Mouse (Mus musculus) thymus, postnatal 36 days (tissue): ENCODE results near the gene Ufc1.
"Not testable (repeated sequence)": the region's sequence is repeated elsewhere in the genome, so short reads cannot be mapped to it uniquely, and the experiment has no call there.

ENCODE experiments used
- DNase-seq, 2 experiments: peaks; one replicate each; pipeline ENCODE4 v3.0.0; 2022; ENCODE audit warnings: mixed read lengths in 2 of 2

Gene Ufc1

DNA sequence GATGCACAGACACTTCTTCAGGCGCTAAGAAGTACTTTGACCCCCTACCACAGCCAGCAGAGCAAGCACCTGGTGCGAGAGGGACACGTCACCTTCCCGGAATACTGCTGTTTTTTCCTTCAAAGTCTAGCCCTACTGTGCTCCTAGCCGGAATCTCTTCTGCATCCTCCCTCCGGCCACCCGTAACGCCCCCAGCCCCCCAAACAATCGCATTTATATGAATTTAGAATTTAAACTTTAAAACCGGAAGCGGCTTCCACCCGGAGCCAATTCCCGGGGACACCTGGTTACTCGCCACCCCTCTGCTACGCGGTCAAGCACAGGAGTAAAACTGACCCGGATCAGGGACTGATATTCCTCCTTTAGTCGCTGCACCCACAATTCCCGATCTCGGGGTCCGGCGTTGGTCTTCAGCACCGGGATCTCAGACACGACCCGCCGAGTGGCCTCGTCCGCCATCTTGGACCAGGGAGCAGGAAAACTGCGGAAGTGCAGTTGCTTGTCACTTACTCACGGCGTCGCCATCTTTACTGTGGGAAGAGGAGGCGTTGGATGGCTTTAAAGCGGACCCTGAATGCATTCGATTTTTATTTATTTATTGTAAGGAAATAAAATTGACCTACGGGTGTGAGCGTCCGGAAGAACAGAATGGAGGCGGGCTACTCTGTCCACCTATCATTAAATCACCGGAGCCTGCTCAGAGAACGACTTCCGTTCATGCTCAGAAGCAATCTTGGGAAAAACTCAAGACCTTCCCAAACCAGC is at the start of gene Ufc1:
Gene Ufc1, minus strand, starts transcription at position 727 of the 765 bp plus-strand sequence.
- peak; percentile 80 for DNase-seq

DNA sequence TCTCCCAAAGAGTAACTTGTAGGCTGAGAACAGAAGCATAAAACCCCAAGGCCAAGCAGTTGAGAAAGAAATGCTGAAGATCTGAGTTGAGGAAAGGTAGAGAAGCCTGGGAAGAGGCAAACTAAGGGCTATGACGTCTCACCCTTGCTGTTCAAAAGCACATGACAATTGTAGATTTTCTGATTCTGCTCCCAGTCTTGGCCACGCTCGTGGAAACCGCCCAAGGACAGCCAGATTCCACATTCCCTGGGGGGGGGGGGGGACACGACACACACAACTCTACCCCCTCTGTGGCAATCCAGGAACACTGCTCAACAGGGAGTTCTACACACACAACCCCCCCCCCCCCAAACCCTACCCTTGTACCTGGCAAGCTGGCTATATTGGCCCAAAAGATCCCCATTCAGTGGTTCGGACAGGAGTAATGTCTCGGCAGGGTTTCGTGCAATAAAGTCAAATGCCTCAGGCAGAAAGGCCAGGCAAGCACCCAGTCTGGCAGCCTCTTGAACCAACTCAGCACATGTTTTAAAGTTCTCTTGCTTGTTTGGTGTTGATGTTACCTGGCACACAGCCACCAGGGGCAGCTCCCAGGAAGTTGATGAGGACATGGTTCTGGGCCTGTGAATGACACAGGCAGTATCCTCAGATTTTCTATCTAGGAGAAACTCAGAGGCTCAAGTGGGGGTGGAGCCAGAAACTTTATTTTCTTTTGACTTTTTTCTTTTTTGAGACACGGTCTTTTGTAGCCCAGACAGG is 49.3 kb upstream of the Ufc1 start:
- peak in 1 of 2 experiments; percentile 8 for DNase-seq

DNA sequence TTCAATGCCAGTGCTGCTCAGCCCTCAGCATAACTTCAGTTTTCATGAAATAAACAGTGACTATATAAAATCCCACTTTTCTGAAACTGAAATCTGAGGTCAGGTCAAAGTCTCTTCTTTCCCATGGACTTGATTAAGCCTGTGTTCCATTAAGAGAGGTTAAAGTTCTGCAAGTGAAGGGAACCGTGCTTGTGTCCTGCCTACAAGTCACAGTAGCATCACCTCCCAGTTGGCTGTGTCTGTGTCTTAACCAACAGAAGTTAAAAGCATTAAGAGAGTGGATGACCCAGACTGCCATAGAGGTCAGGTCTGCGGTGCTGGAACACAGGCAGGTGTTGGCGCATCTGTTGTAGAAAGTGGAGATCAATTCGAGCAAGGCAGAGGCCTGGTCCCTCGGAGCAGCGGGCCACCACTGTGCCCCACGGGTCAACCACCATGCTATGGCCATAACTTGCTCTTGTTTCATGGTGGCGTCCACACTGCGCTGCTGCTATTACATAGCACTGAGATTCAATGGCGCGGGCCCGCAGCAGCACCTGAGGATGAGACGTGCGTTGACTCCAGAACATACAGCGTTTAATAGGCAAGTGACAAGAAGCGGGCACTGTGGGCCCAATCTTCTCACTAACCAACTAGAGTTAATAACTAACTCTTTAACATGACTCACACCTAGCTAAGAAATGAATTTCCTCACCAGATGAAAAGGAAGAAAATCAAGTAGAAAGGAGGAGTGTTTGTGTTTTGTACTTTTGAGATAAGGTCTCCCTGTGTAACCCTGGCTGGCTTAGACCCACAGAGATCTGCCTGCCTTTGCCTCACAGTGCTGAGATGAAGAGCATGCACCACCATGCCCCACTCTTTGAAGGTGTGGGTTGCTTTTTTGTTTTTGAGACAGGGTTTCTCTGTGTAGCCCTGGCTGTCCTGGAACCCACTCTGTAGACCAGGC is 47.7 kb upstream of the Ufc1 start:
- no peak for DNase-seq

DNA sequence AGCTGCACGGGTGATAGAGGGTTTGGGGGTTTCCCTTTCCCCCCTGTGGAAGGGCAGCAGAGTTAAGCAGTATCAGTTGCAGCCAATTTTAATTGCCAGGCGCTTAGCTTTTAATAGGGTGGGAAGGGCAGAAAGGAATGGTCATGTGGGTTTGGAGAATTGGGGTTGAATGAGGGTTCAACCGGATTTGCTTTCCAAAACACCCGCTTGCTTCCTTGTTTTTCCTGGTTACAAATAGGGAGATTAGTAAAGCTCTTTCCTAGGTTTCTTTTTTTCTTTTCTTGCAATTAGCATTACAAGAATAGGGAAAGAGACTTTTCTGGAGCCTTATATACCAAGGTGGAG is 35.4 kb upstream of the Ufc1 start:
- no peak for DNase-seq

DNA sequence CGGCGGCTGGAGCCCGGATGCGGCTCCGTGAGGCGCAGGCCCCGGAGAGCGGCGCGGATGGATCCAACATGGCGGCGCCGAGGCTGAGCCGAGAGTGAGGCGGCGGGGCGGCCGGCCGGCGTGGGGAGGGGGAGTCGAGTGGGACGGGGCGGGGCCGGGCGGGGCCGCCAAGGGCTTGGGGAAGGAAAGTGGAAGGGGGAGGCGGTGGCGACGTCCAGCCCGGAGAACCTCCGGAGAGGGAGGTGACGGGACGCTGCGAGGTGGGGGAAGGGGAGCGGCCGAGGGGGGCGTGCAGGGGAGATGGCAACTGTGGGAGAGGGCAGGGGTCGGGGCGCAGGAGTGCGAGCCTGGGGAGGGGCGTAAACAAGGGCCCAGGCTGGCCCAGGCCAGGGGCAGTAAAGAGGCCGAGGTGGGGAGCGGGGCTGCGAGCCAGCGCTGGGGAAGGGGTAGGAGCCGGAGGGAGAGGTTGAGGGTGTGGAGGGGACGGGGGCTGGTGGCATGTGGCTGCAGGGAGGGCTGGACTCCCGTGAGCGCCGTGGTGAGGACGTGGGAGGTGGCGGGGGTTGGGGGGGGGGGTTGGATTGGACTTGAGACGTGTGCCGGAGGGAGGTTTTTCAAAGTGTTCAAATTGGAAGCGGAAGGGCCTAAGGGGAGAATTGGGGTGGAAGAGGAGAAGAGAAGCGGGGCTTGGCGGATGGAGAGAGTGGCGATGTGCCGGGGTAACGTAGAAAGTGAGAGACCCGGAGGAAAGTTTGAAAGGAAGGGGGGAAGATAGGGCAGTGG is 34.8 kb upstream of the Ufc1 start:
- DNase-seq, result no peak

DNA sequence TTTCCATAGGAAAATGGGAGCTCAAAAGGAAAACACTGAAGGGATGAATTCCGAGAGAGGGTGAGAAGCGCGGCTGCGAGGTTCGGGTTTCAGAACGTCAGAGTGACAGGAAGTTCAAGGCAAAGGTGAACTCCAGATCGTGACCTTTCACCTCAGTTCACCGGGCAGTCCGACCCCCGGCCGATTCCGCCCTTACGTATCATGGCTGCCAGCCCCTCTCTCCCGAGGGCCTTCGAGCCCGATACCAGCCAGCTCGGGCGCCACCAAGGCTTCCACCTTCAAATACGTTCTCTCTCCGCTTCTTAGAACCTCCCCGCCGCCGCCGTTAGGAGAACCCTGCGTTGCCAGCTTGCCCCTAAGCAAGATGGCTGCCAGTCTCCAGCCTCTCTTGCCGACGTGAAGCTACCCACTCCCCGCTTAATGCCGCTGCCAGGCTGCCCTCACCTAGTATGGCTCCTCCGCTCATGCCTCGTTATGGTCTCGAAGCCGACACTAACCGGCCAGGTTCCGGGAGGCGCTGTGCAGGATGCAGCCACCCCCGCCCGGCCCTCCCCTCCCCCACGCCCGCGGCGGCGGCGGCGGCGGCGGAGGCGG is 34.1 kb upstream of the Ufc1 start, which contains the start of gene Dedd:
Gene Dedd, plus strand, starts transcription at position 307 of the 594 bp plus-strand sequence.
- DNase-seq, result peak; percentile 89 to 92

DNA sequence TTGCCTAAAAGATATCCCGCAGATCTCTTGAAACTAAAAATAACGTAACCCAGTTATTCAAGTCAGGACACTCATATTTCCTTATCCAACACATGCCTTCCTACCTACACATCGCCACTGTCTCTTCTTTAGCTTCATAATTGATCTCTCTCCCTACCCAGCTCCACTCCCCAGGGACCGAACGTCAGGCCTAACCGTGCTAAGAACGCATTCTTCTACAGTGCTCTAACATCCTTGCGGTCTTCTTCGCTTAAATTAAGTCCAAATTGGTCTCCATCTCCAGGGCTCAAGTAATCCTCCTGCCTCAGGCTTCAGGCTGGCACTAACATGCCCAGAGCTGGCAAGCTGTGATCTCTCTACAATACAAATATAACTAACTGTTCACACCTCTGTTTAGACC is 33.4 kb upstream of the Ufc1 start:
- DNase-seq, result no peak

DNA sequence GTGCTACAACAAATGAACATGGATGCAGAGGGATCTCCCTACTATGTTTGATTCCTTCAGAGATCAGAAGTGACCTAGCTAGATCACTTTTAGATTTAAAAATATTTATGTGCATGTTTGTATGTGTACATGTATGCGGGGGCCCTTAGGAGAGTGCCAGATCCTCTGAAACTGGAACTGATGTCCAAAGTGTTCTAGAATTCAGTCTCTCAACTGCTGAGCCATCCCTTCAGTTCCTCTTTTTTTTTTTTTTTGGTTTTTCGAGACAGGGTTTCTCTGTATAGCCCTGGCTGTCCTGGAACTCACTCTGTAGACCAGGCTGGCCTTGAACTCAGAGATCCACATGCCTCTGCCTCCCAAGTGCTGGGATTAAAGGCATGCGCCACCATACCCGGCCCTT is 31.8 kb upstream of the Ufc1 start:
- DNase-seq, result not testable (repeated sequence)

DNA sequence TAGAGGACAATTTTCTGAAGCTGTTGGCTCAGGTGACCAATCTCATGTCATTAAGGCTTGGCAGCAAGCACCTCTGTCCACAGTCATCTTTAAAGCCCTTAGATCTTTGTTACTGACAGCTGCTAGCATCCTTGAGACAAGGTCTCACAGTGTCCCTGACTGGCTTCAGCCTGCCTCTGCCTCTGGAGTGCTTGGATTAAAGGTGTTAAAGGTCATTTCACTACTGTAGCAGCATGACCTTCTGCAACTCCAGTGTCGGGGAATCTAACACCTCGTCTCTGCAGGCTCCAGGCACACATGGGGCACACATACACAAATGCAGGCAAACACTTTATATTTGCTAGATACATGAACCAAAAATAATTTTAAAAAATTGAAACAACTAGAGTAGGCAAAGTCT is 30.7 kb upstream of the Ufc1 start:
- no peak for DNase-seq

DNA sequence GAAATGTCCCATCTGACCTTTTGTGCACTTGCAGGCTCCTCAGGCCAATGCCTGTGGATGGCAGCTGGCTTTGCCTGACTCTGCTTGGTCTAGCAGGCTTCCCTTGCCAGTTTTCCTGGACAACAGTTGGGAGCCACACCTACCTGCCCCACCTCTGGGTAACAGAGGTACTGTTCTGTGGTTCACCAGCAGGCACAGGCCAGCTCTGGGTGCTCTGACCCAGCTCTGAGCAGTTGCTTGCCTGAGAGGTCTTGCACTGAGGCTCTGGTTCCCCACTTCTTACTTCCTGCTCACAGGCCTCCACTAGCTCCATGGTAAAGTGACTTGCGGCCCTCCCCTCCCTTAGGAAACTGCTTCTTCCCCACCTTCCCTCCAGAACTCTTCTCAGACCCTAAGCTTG is 27.2 kb upstream of the Ufc1 start:
- DNase-seq, result no peak

DNA sequence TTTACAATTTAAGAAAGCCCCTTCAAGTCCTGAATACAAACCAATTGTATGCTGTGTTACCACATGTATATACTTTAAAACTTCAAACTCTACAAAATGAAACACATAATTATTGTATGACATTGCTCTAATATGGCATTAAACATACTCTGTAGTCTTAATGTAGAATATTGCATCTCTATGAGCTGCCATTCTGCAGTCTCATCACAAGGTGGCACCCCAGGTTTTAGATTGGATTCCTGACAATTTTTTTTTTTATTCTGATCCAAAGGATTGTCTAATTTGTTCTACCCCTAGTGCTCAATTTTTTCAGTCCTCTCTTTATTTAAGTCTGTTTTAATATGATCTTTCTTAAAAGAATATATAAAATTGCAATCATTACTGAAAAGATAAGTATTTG is 26.6 kb upstream of the Ufc1 start:
- DNase-seq, result no peak

DNA sequence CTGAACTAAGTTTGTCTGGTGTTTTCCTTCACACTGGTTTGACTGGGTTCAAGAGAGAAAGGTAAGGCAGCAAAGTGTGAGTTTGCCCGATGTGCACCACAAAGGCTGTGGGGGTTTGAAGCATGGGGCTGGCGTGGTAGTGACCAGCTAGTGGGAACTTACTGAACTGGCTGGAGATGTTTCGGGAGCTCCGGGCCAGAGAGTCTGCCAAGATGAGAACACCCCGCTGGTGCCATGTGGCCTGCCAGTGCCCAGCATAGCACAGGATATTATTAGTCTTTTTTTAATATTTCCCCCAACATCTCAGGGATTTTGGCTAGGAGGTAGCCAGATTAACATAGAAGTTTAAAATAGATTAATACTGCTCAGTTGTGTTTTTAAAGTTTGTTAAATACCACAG is 25.3 kb upstream of the Ufc1 start:
- DNase-seq, result no peak

DNA sequence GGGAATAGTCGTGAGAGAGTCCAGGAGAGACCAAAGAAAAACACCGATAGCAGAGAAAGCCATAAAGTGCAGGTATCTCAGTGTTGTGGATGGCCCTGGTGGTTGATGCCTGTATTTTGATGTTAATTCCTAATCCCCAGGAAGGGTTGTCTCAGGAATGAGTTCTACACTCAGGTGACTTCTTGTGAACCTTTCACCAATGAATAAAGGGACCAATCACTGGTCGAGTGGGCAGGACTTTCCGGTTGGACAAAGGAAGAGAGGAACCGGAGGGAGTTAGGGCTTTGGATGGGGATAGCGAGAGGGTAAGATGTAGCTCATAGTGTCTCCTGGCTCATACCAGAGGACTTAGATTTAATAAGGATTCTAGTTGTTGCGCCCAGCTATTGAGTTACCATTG is 24.9 kb upstream of the Ufc1 start:
- DNase-seq, result no peak

DNA sequence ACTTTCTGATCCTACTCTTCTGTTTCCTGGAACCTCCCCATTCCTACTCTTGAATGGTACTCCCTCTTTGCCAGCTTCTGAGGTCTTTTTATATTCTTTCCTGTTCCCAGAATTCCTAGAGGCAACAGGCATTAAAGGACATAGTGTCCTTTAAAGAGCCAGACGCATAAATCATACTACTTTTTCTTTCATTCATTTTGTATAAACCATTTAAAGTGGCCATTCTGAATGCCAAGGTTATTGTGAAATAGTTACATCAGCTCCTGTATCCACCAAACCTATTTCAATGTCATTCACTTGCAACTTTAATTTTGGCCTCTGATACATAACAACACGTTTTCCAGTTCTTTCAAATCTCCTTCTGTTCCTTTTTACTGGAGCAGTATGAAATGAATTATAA is 14.5 kb upstream of the Ufc1 start:
- DNase-seq, result no peak

DNA sequence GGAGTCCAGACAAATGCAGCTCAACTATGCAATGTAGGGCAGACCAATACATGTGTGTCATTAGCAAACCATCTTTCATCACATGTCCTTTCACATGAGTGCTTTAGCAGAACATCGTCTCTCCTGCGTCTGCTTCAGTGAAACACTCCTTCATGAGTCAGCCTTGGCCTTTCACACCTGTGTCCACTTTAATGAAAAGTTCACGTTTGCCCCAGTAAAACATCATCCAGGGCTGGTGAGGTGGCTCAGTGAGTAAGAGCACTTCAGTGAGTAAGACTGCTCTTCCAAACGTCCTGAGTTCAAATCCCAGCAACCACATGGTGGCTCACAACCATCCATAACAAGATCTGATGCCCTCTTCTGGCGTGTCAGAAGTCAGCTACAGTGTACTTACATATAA is 11.3 kb upstream of the Ufc1 start:
- DNase-seq, result not testable (repeated sequence)

DNA sequence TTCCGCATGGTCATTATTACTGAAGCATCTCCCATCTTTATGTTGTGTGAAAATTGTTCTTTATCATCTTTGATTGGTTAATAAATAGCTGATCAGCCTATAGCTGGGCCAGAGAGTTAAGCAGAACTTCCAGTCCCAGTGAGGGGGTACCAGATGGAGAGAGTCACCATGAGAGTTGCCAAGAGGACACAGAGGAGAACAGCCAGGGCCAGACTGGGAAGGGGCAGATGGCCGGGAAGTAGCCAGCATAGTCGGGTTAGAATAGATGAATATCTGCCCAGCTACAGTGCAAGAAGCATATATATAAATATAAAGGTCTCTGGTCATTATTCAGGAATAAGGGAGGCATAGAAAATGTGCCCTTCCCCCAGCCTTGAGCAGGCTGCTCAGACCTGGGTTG is 3.4 kb upstream of the Ufc1 start:
- DNase-seq, result no peak

DNA sequence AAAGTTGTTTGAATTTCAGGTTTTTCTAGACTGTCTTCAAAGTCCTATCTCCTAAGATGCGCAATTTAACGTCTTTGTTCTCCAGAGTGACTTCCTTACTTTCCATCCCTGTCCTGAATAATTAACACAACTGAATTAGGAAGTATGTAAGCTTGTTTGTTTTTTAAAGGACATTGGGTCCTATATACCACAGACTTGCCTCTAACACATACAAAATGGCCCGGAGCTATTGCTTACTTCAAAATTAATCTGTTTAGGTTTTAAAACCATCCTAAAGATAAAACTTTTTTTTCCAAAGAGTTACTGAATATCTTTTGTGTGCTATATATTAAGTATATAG is 209 bp upstream of the Ufc1 start:
- no peak for DNase-seq

DNA sequence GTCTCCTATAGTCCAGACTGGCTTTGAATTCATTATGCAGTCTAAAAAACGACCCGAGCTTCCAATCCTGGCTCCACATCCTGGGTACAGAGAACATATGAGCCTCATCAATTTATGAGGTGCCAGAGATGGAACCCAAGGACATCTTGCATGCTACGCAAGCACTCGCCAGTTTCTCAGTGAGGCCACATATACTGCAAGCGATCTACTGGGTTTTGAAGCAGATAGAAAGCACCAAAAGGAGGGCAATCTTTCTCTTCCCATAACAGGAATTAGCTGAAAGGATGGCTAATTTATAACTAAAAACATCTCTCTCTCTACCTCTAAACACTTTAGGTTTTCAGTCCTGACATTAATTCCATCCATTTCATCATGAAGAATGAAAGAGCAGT is 922 bp downstream of the Ufc1 start:
- no peak for DNase-seq

DNA sequence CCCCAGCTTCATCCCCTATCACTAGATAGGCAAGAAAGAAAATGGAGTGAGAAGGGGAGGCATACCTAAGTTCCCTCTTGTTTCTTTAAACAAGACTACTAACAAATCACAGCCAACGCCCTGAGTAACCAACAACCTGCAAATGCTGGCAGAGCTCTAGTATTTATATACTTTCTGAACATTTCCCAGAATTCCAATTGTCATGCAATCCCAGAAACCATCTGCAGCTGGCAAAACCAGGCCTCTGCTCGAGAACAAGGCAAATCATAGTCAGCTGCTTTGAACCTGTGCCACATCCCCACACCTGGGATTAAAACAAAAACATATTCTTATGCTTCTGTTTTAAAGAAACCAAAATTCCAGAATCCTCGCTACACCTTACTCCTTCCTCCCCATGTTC is 1.5 kb downstream of the Ufc1 start:
- no peak for DNase-seq

DNA sequence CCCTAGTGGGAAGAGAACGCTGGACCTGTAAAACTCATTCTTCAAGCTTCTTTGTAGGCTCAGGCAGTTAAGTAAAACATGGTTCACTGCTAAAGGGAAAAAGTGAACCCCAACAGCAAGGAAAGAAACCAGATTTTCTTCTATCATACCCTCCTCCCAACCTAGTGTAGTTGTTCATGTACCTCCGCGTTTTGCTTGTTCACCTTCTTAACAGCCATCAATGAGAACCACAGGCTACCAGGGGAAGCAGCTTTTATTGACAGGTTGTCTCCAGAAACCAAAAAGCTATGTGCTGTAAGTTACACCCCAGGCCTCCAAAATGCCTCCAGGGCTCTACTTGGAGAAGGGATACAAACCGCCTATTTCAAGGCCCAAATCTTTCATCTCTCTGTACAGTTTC is 6.5 kb downstream of the Ufc1 start:
- DNase-seq, result no peak

DNA sequence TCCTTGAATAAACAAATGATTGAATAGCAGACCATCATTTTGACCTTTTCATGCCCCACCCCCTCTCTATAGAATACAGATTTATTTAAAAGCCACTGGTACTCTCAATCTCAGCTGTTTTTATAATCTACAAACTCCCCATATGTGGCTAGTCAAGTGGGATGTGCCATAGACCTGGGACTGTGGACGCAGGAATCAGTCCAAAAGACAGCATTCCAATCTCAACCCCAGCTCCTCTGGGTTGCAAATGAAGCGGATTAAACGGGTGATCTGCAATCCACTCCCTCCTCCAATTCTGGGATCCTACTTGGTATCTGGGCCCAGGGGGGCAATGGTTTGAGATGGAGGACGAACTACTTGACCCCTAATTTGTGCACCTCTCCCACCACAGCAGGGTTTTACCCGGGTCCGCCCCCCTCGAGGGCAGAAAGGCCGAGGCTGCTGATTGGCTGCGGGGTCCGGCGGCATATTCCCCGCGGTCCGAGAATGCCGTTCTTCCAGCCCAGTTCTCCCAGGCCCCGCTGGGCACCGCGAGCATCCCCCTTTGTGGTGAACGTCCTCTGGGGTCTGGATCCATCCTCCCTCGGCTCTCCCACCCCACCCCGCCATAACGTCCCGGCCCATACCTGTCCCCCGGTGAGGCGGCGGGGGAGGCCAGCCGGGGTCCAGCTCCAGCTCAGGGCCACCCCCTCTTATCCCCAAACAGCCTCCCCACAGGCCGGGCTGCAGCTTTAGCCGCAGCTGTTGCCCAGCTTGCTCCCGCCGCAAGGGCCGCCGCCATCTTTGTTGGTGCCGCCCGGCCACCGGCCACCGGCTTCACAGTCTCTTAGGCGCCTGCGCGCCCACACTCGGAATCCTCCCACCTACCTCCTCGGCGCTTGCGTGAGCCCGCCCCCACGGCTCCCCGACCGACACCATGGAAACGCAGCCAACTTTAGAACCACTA is 7.4 kb downstream of the Ufc1 start, which contains the start of gene Usp21:
Gene Usp21, minus strand, starts transcription at position 856 of the 946 bp plus-strand sequence.
- peak; percentile 91 to 94 for DNase-seq
